Mouse (Mus musculus): ENCODE measurements at regions not wholly inside any gene's neighbourhood (a gene's known extent, or its start where the extent isn't known, plus 50 kb on each side); places are given as distances from the start of the nearest gene placed in this dataset.

GRCm38 (mm10) chr8:8325420-8325819 lies 335.6 kb downstream of the Efnb2 start:
- no peak overlapping the region for H3K4me2 ChIP-seq (replicated peaks; ENCODE audit: low read depth, low read length, severe bottlenecking)
- H3K4me3 ChIP-seq (replicated peaks; ENCODE audit: low read length), result no peak overlapping the region
- no peak for TF ChIP-seq POLR2A (IDR thresholded peaks at IDR 0.05; ENCODE audit: borderline replicate concordance, extremely low read depth, insufficient read depth, insufficient read length)
- H3K27me3 ChIP-seq (ENCODE audit: control insufficient read depth, insufficient read depth, low read length), result no peaks in the 10 kb centered on the region
- peaks cover 10% of the 10 kb centered on the region; the same call in 1 of the 2 replicates for H3K4me1 ChIP-seq (ENCODE audit: control insufficient read depth, insufficient read depth, low read length)
- H3K36me3 ChIP-seq (ENCODE audit: control insufficient read depth, insufficient read depth, low read length), result no peaks in the 10 kb centered on the region
- H3K9me3 ChIP-seq (ENCODE audit: control insufficient read depth, low read length), result no peaks in the 10 kb centered on the region
- 28% methylated on average over 4 of the region's 4 CpGs for WGBS
- DNase-seq (ENCODE audit: low spot score) (no peak), ATAC-seq (ENCODE audit: low FRiP score, low read depth) (no peak)
- H3K27ac ChIP-seq (replicated peaks; ENCODE audit: low read depth, low read length), result no peak overlapping the region
- H3K9ac ChIP-seq (ENCODE audit: low read depth, low read length, severe bottlenecking), result no peak overlapping the region

GRCm38 (mm10) chr8:8324520-8324919 lies 336.5 kb downstream of the Efnb2 start:
- Histone ChIP-seq H3K4me1 (ENCODE audit: control insufficient read depth, insufficient read depth, low read length) (peaks cover 10% of the 10 kb centered on the region; the same call in 1 of the 2 replicates), H3K4me3 (replicated peaks; ENCODE audit: low read length) (no peak overlapping the region), H3K27ac (replicated peaks; ENCODE audit: low read depth, low read length) (no peak overlapping the region), H3K4me2 (replicated peaks; ENCODE audit: low read depth, low read length, severe bottlenecking) (no peak overlapping the region), H3K9me3 (ENCODE audit: control insufficient read depth, low read length) (no peaks in the 10 kb centered on the region), H3K9ac (ENCODE audit: low read depth, low read length, severe bottlenecking) (no peak overlapping the region), H3K36me3 (ENCODE audit: control insufficient read depth, insufficient read depth, low read length) (no peaks in the 10 kb centered on the region), H3K27me3 (ENCODE audit: control insufficient read depth, insufficient read depth, low read length) (no peaks in the 10 kb centered on the region)
- 51% methylated on average over 5 of the region's 5 CpGs for WGBS
- ATAC-seq (ENCODE audit: low FRiP score, low read depth), result no peak
- TF ChIP-seq POLR2A (IDR thresholded peaks at IDR 0.05; ENCODE audit: borderline replicate concordance, extremely low read depth, insufficient read depth, insufficient read length), result no peak
- peak; percentile 28 for DNase-seq (ENCODE audit: low spot score)

- no peak overlapping the region for H3K9ac ChIP-seq (ENCODE audit: low read depth, low read length, severe bottlenecking)
- peak overlapping the region; percentile 3 for H3K27ac ChIP-seq (replicated peaks; ENCODE audit: low read depth, low read length)
- H3K4me1 ChIP-seq (ENCODE audit: control insufficient read depth, insufficient read depth, low read length), result peaks cover 15% of the 10 kb centered on the region
- WGBS, result 24% methylated on average over 7 of the region's 7 CpGs
- H3K4me3 ChIP-seq (replicated peaks; ENCODE audit: low read length), result no peak overlapping the region
- TF ChIP-seq POLR2A (IDR thresholded peaks at IDR 0.05; ENCODE audit: borderline replicate concordance, extremely low read depth, insufficient read depth, insufficient read length), result no peak
- DNase-seq (ENCODE audit: low spot score), result peak; percentile 79
- H3K9me3 ChIP-seq (ENCODE audit: control insufficient read depth, low read length), result no peaks in the 10 kb centered on the region
- no peaks in the 10 kb centered on the region for H3K36me3 ChIP-seq (ENCODE audit: control insufficient read depth, insufficient read depth, low read length)
- ATAC-seq (ENCODE audit: low FRiP score, low read depth), result peak; percentile 79
- H3K27me3 ChIP-seq (ENCODE audit: control insufficient read depth, insufficient read depth, low read length), result no peaks in the 10 kb centered on the region
- H3K4me2 ChIP-seq (replicated peaks; ENCODE audit: low read depth, low read length, severe bottlenecking), result peak overlapping the region; percentile 24; the same call in 1 of the 2 replicates
Observed at GRCm38 (mm10) chr8:8308253-8308652, 352.8 kb downstream of the Efnb2 start.

GRCm38 (mm10) chr8:8307487-8307886 lies 353.6 kb downstream of the Efnb2 start:
- TF ChIP-seq POLR2A (IDR thresholded peaks at IDR 0.05; ENCODE audit: borderline replicate concordance, extremely low read depth, insufficient read depth, insufficient read length), result no peak
- Histone ChIP-seq H3K9me3 (ENCODE audit: control insufficient read depth, low read length) (no peaks in the 10 kb centered on the region), H3K27ac (replicated peaks; ENCODE audit: low read depth, low read length) (peak overlapping the region; percentile 3; the same call in 1 of the 2 replicates), H3K9ac (ENCODE audit: low read depth, low read length, severe bottlenecking) (no peak overlapping the region; the same call in 1 of the 2 replicates), H3K27me3 (ENCODE audit: control insufficient read depth, insufficient read depth, low read length) (no peaks in the 10 kb centered on the region), H3K4me1 (ENCODE audit: control insufficient read depth, insufficient read depth, low read length) (peaks cover 15% of the 10 kb centered on the region), H3K36me3 (ENCODE audit: control insufficient read depth, insufficient read depth, low read length) (no peaks in the 10 kb centered on the region), H3K4me2 (replicated peaks; ENCODE audit: low read depth, low read length, severe bottlenecking) (no peak overlapping the region), H3K4me3 (replicated peaks; ENCODE audit: low read length) (no peak overlapping the region)
- DNase-seq (ENCODE audit: low spot score), result no peak
- ATAC-seq (ENCODE audit: low FRiP score, low read depth), result no peak
- WGBS, result 70% methylated on average over 9 of the region's 9 CpGs

- H3K4me3 ChIP-seq (replicated peaks; ENCODE audit: low read length), result no peak overlapping the region
- H3K4me2 ChIP-seq (replicated peaks; ENCODE audit: low read depth, low read length, severe bottlenecking), result no peak overlapping the region
- no peak for TF ChIP-seq POLR2A (IDR thresholded peaks at IDR 0.05; ENCODE audit: borderline replicate concordance, extremely low read depth, insufficient read depth, insufficient read length)
- no peak overlapping the region for H3K9ac ChIP-seq (ENCODE audit: low read depth, low read length, severe bottlenecking)
- no peak overlapping the region for H3K27ac ChIP-seq (replicated peaks; ENCODE audit: low read depth, low read length)
- no peaks in the 10 kb centered on the region for H3K27me3 ChIP-seq (ENCODE audit: control insufficient read depth, insufficient read depth, low read length)
- DNase-seq (ENCODE audit: low spot score), result peak; percentile 49
- H3K4me1 ChIP-seq (ENCODE audit: control insufficient read depth, insufficient read depth, low read length), result no peaks in the 10 kb centered on the region
- ATAC-seq (ENCODE audit: low FRiP score, low read depth), result peak; percentile 74
- WGBS, result 34% methylated on average over 6 of the region's 6 CpGs
- H3K9me3 ChIP-seq (ENCODE audit: control insufficient read depth, low read length), result no peaks in the 10 kb centered on the region
- no peaks in the 10 kb centered on the region for H3K36me3 ChIP-seq (ENCODE audit: control insufficient read depth, insufficient read depth, low read length)
Observed at GRCm38 (mm10) chr8:8299965-8300767, 360.9 kb downstream of the Efnb2 start.

Data from limb, embryonic 14.5 days (tissue).